Mouse (Mus musculus) heart, adult 2 months (tissue): ENCODE data around the gene Dscaml1. TPM values are rescaled to one million over a fixed set of nuclear protein-coding genes. Genes with fewer than 3 reads are reported as not detected.
A peak's percentile ranks its signal among the peaks of the same experiment; 100 is the strongest.

Experiments
- DNase-seq, 2 experiments: peaks; one replicate each; pipeline ENCODE4 v3.0.0; 2021
- H3K27ac ChIP-seq: fragments of 200-600 bp; 2 replicates; pipeline ENCODE4 v1.8.1; 2022
- H3K27me3 ChIP-seq: fragments of 200-500 bp; 2 replicates; pipeline ENCODE4 v1.6.1; 2012; ENCODE audit warnings: mild to moderate bottlenecking, low read length, inconsistent platforms, mixed read lengths; ENCODE audit not compliant: control insufficient read depth, insufficient read depth
- H3K36me3 ChIP-seq: fragments of 200-500 bp; 2 replicates; pipeline ENCODE4 v1.6.1; 2012; ENCODE audit warnings: low read length, inconsistent platforms; ENCODE audit not compliant: control insufficient read depth, insufficient read depth
- H3K4me1 ChIP-seq: fragments of 200-500 bp; 2 replicates; pipeline ENCODE4 v1.6.1; 2011; ENCODE audit warnings: low read length; ENCODE audit not compliant: control insufficient read depth, insufficient read depth
- H3K4me3 ChIP-seq: fragments of 200-600 bp; 2 replicates; pipeline ENCODE4 v1.8.1; 2022
- H3K79me2 ChIP-seq: fragments of 200-500 bp; replicated peaks from 2 replicates; pipeline ENCODE4 v1.6.1; 2012; ENCODE audit warnings: mild to moderate bottlenecking, inconsistent platforms, low read length, moderate library complexity, mixed read lengths; ENCODE audit not compliant: control insufficient read depth, insufficient read depth
- H3K9ac ChIP-seq: fragments of 200-500 bp; 2 replicates; pipeline ENCODE4 v1.6.1; 2012; ENCODE audit warnings: low read depth, mild to moderate bottlenecking, control low read depth, inconsistent platforms, low read length, mixed read lengths
- CTCF ChIP-seq: fragments of 200-600 bp; IDR thresholded peaks from 2 replicates; pipeline ENCODE4 v1.8.1; 2022; ENCODE audit warnings: antibody characterized with exemption, mild to moderate bottlenecking, moderate library complexity
- EP300 ChIP-seq: fragments of 200-500 bp; IDR thresholded peaks from 2 replicates; pipeline ENCODE4 v1.6.1; 2011; ENCODE audit warnings: low read depth, low read length, control low read depth; ENCODE audit not compliant: insufficient read depth
- POLR2A ChIP-seq: fragments of 200-500 bp; IDR thresholded peaks from 2 replicates; pipeline ENCODE4 v1.6.1; 2011; ENCODE audit warnings: mild to moderate bottlenecking, low read depth, low read length, control low read depth; ENCODE audit not compliant: insufficient read depth
- WGBS: fragments of 180-500 bp; shearing (Covaris S2); methylation state at CpG from one replicate; pipeline ENCODE4 v1.1.7; 2018; 5-methylcytosine and 5-hydroxymethylcytosine counted together
- intact Hi-C: fragments of 180-260 bp; cut with DNase I; formaldehyde crosslinking; loops from one replicate; pipeline ENCODE4 v1.15.1; 2025
- polyA plus RNA-seq: library from polyadenylated mRNA; depleted of rRNA; stranded (reverse); fragments of >200 nt; gene quantifications from 2 replicates; pipeline ENCODE4 v1.2.3, GENCODE M21; 2012
- total RNA-seq, 2 experiments: library from RNA; stranded (reverse); gene quantifications; 2 replicates each; pipeline ENCODE4 v1.2.3; 2021

Dscaml1 gene
- total and polyA plus RNA-seq, 3 experiments: 0.14 TPM; not detected in 2

DNA sequence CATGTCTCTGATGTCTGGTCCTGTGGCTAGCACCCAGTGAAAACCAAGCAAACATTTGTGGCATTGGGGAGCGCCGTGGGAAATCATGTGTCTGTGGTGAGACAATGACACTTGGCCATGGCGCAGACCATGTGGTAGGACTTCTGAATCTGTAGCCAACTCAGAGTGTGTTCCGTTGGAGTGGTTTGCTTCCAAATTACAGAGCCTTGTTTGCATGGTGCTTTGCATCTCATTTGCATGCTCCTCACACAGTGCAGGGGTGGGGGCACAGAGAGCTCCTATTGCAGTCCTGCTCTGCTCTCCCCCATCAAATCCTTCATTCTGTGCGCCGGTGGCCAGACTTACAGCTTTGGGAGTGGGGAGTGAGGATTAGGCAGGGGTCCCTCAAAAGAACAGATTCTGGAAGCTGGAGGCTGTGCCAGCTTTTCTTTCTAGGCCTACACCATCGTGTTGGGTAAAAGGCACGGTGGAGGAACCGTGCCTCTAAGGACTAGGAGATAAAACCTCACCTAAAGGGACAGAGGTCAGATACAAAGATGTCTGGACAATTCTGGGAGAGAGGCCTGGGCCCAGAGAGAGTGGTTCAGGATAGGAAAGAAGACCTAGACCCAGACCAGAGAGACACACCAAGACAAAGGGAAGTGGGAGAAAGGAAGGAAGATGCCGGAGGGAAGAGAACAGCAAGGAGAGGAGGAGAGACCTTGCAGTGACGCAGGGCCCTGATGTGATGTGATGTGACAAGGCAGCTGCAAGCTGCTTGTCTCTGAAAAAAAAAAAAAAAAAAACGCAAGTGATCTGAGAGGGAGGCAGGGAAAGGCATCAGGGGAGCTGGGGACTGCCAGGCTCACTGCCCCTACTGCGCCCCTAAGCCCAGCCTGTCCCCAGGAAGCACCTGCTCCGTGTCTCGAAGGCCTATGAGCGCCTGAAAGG lies 237.2 kb downstream of the Dscaml1 start:
- intact Hi-C loops: no loop called here
- 65% methylated on average over 16 of the region's 16 CpGs for WGBS
- DNase-seq: no peak

GRCm38 (mm10) chr9:45664326-45664725 lies 237.9 kb downstream of the Dscaml1 start:
- 78% methylated on average over 6 of the region's 6 CpGs for WGBS
- Histone ChIP-seq H3K36me3 (no peaks in the 10 kb centered on the region), H3K9ac (no peak overlapping the region), H3K27ac (no peak overlapping the region), H3K79me2 (no peaks in the 10 kb centered on the region), H3K27me3 (no peaks in the 10 kb centered on the region), H3K4me1 (no peaks in the 10 kb centered on the region), H3K4me3 (no peak overlapping the region)
- intact Hi-C loops: no loop called here
- TF ChIP-seq CTCF (no peak), EP300 (no peak), POLR2A (no peak)
- DNase-seq: no peak

More for the DNA sequence above, 237.2 kb downstream of the Dscaml1 start:
- H3K4me3 ChIP-seq: no peak overlapping the region
- H3K27ac ChIP-seq: no peak overlapping the region
- H3K4me1 ChIP-seq: no peaks in the 10 kb centered on the region
- TF ChIP-seq CTCF (no peak), EP300 (no peak), POLR2A (no peak)
- no peak overlapping the region for H3K9ac ChIP-seq
- no peaks in the 10 kb centered on the region for H3K27me3 ChIP-seq
- H3K79me2 ChIP-seq: no peaks in the 10 kb centered on the region
- no peaks in the 10 kb centered on the region for H3K36me3 ChIP-seq

- intact Hi-C loops: no loop called here
Observed at GRCm38 (mm10) chr9:45664871-45665394, 238.5 kb downstream of the Dscaml1 start.

GRCm38 (mm10) chr9:45675931-45676330 lies 249.5 kb downstream of the Dscaml1 start:
- intact Hi-C loops: no loop called here
- no peak for TF ChIP-seq CTCF
- no peak for TF ChIP-seq EP300
- no peak for TF ChIP-seq POLR2A
- Histone ChIP-seq H3K4me1 (no peaks in the 10 kb centered on the region), H3K79me2 (no peaks in the 10 kb centered on the region), H3K9ac (no peak overlapping the region), H3K27ac (no peak overlapping the region), H3K4me3 (no peak overlapping the region), H3K36me3 (no peaks in the 10 kb centered on the region), H3K27me3 (0 out of 2 replicates have a peak, but pooled peaks cover 2% of the 10 kb centered on the region)
- whole genome bisulfite sequencing: 65% methylated on average over 9 of the region's 9 CpGs
- no peak for DNase-seq

More at GRCm38 (mm10) chr9:45664871-45665394, 238.5 kb downstream of the Dscaml1 start:
- TF ChIP-seq CTCF: no peak
- TF ChIP-seq POLR2A: no peak
- no peak for TF ChIP-seq EP300
- Histone ChIP-seq H3K27me3 (no peaks in the 10 kb centered on the region), H3K4me1 (no peaks in the 10 kb centered on the region), H3K27ac (no peak overlapping the region), H3K4me3 (no peak overlapping the region), H3K36me3 (no peaks in the 10 kb centered on the region), H3K79me2 (no peaks in the 10 kb centered on the region), H3K9ac (no peak overlapping the region)
- 65% methylated on average over 15 of the region's 15 CpGs for WGBS
- no peak for DNase-seq

DNA sequence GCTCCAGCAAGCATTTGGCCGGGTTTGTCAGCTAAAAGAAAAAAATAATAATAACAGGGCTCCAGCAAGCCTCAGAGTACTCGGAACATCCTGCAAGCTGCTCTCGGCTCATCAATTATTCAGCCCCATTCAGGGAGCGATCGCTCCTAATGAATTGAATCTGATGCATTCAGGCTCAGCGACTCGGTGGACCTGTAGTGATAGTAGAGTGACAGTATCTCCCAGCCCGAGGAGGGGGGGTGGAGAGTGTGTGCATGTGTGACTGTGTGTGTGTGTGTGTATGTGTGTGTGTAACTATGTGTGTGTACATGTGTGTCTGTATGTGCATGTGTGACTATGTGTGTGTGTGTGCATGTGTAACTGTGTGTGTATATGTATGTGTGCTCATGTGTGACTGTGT lies 250.2 kb downstream of the Dscaml1 start:
- Histone ChIP-seq H3K4me1 (no peaks in the 10 kb centered on the region), H3K27me3 (0 out of 2 replicates have a peak, but pooled peaks cover 2% of the 10 kb centered on the region), H3K9ac (no peak overlapping the region), H3K79me2 (no peaks in the 10 kb centered on the region), H3K36me3 (no peaks in the 10 kb centered on the region), H3K27ac (no peak overlapping the region), H3K4me3 (no peak overlapping the region)
- DNase-seq: no peak
- intact Hi-C loops: no loop called here
- TF ChIP-seq CTCF (no peak), EP300 (no peak), POLR2A (no peak)
- 76% methylated on average over 8 of the region's 8 CpGs for WGBS

GRCm38 (mm10) chr9:45677236-45677781 lies 250.9 kb downstream of the Dscaml1 start:
- no peaks in the 10 kb centered on the region for H3K79me2 ChIP-seq
- no peaks in the 10 kb centered on the region for H3K36me3 ChIP-seq
- DNase-seq: peak; percentile 34 to 36
- WGBS: 27% methylated on average over 12 of the region's 12 CpGs
- TF ChIP-seq CTCF (no peak), EP300 (no peak), POLR2A (no peak)
- intact Hi-C loops: no loop called here
- H3K9ac ChIP-seq: no peak overlapping the region
- H3K27me3 ChIP-seq: 0 out of 2 replicates have a peak, but pooled peaks cover 2% of the 10 kb centered on the region
- H3K4me3 ChIP-seq: no peak overlapping the region
- H3K4me1 ChIP-seq: no peaks in the 10 kb centered on the region
- H3K27ac ChIP-seq: no peak overlapping the region
